Mouse (Mus musculus) neural tube, embryonic 15.5 days (tissue): ENCODE data around the gene Fscn3. TPM values are rescaled to one million over a fixed set of nuclear protein-coding genes. Genes with fewer than 3 reads are reported as not detected.

ENCODE experiments used
- ATAC-seq: fragments of 200-750 bp; cut with Nextera tagmentation; 2 replicates; pipeline ENCODE4 v1.8.0; 2017; ENCODE audit warnings: mild to moderate bottlenecking, moderate TSS enrichment, moderate library complexity; ENCODE audit not compliant: low FRiP score
- H3K27ac ChIP-seq: fragments of 300-500 bp; sonication (generic); replicated peaks from 2 replicates; pipeline ENCODE4 v1.5.1; 2015; ENCODE audit warnings: mild to moderate bottlenecking, inconsistent platforms
- H3K27me3 ChIP-seq: fragments of 300-500 bp; sonication (generic); replicated peaks from 2 replicates; pipeline ENCODE4 v1.6.1; 2015; ENCODE audit warnings: inconsistent platforms
- H3K36me3 ChIP-seq: fragments of 300-500 bp; sonication (generic); 2 replicates; pipeline ENCODE4 v1.6.1; 2015; ENCODE audit warnings: inconsistent platforms
- H3K4me1 ChIP-seq: fragments of 300-500 bp; sonication (generic); 2 replicates; pipeline ENCODE4 v1.6.1; 2015; ENCODE audit warnings: inconsistent platforms
- H3K4me2 ChIP-seq: fragments of 300-500 bp; sonication (generic); 2 replicates; pipeline ENCODE4 v1.6.1; 2015; ENCODE audit warnings: inconsistent platforms, mild to moderate bottlenecking, moderate library complexity
- H3K4me3 ChIP-seq: fragments of 300-500 bp; sonication (generic); replicated peaks from 2 replicates; pipeline ENCODE4 v1.5.1; 2015; ENCODE audit warnings: mild to moderate bottlenecking, inconsistent platforms
- H3K9ac ChIP-seq: fragments of 300-500 bp; sonication (generic); replicated peaks from 2 replicates; pipeline ENCODE4 v1.6.1; 2015; ENCODE audit warnings: mild to moderate bottlenecking, inconsistent platforms
- H3K9me3 ChIP-seq: fragments of 300-500 bp; sonication (generic); replicated peaks from 2 replicates; pipeline ENCODE4 v1.6.1; 2016; ENCODE audit warnings: inconsistent platforms
- WGBS: fragments of 180-500 bp; shearing (Covaris S2); methylation state at CpG from one replicate; pipeline ENCODE4 v1.1.7; 2015; ENCODE audit warnings: mixed read lengths; 5-methylcytosine and 5-hydroxymethylcytosine counted together
- polyA plus RNA-seq: library from polyadenylated mRNA; unstranded; fragments of >200 nt; fragmentation: Nextera tagmentation; extraction: Ambion mirVana; gene quantifications from 2 replicates; pipeline ENCODE4 v1.2.1, GENCODE M21; 2015

Fscn3 gene
- polyA plus RNA-seq, 1 experiment from 2014 or later, result not detected

GRCm38 (mm10) chr6:28429870-28430269 lies 2.3 kb downstream of the Fscn3 start:
- 87% methylated on average over 11 of the region's 11 CpGs for WGBS
- ATAC-seq, result no peak
- Histone ChIP-seq H3K4me2 (no peak overlapping the region), H3K9ac (no peak overlapping the region), H3K27ac (no peak overlapping the region), H3K27me3 (no peaks in the 10 kb centered on the region), H3K36me3 (peaks cover 14% of the 10 kb centered on the region), H3K4me3 (no peak overlapping the region), H3K9me3 (no peaks in the 10 kb centered on the region), H3K4me1 (peaks cover 13% of the 10 kb centered on the region)

DNA sequence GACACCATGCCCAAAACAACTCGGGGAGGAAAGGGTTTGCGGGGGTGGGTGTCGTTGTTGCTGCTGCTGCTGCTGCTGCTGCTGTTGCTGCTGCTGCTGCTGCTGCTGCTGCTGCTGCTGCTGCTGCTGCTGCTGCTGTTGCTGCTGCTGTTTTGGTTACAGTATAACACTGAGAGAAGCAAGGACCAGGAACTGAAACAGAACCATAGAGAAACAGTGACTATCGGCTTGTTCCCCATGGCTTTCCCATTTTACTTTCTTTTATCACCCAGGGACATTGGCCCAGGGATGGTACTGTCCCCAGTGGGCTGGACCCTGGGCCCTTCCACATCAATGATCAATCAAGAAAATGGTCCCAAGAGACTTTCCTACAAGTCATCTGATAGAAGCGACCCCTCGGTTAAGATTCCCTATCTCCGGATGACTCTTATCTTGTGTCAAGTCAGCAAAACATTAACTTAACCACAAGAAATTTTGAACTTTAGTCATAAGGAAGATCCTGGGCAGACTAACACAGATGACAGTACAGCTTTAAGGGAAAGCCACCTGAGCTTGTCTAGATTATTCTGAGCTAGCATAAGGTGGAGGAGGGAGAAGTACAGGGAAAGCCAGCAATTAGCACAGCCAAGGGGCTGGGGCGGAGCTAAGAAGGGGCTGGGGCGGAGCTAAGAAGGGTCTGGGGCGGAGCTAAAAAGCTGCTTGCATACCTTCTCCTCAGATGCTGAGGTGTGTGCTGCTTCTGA lies 3.4 kb downstream of the Fscn3 start:
- H3K27ac ChIP-seq, result no peak overlapping the region
- H3K9ac ChIP-seq, result no peak overlapping the region
- ATAC-seq, result no peak
- no peaks in the 10 kb centered on the region for H3K9me3 ChIP-seq
- H3K36me3 ChIP-seq, result peaks cover 9% of the 10 kb centered on the region
- WGBS, result 85% methylated on average over 10 of the region's 10 CpGs
- peaks cover 3% of the 10 kb centered on the region; the same call in 1 of the 2 replicates for H3K4me1 ChIP-seq
- no peak overlapping the region for H3K4me3 ChIP-seq
- no peak overlapping the region for H3K4me2 ChIP-seq
- no peaks in the 10 kb centered on the region for H3K27me3 ChIP-seq

DNA sequence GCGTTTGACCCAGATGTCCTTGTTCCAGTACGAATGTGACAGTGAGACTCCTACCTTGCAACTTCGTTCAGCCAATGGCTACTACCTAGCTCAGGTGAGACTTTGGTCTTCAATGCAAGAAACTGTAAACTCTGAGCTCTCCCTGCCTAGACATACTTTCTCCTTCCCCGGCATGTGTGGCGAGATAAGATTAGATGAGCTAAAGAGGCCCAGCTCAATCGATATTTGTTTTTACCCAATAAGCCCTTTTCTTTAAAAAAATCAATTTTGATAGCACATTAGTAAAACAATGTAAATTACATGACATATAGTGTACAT lies 3.9 kb downstream of the Fscn3 start:
- no peak for ATAC-seq
- H3K36me3 ChIP-seq, result peaks cover 4% of the 10 kb centered on the region
- no peaks in the 10 kb centered on the region for H3K27me3 ChIP-seq
- H3K4me2 ChIP-seq, result no peak overlapping the region
- H3K4me3 ChIP-seq, result no peak overlapping the region
- no peak overlapping the region for H3K9ac ChIP-seq
- 76% methylated on average over 6 of the region's 6 CpGs for WGBS
- H3K9me3 ChIP-seq, result no peaks in the 10 kb centered on the region
- H3K4me1 ChIP-seq, result no peaks in the 10 kb centered on the region
- no peak overlapping the region for H3K27ac ChIP-seq

GRCm38 (mm10) chr6:28447937-28448336 lies 20.3 kb downstream of the Fscn3 start:
- Histone ChIP-seq H3K36me3 (no peaks in the 10 kb centered on the region), H3K27me3 (peaks cover 28% of the 10 kb centered on the region), H3K9me3 (no peaks in the 10 kb centered on the region), H3K4me1 (peaks cover 6% of the 10 kb centered on the region; the same call in 1 of the 2 replicates), H3K9ac (no peak overlapping the region), H3K4me3 (no peak overlapping the region), H3K27ac (no peak overlapping the region), H3K4me2 (no peak overlapping the region)
- WGBS, result 59% methylated on average over 7 of the region's 7 CpGs
- no peak for ATAC-seq

DNA sequence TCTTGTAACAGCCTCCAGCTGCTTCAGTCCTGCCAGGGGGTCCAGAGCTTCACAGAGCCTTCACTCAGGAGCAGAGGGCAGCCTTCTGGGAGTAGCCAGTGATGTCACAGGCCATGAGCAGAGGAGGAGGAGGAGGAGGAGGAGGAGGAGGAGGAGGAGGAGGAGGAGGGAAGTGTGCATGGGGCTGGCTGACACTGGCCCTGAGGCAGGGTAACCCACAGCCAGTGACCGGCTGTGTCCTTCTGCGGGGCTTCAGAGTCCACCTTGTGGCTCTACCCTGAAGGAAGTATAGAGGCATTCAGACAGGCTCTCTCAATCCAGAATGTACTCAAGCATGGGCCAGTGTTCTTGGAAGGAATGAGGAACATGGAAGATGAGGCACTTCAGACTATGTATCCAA lies 21.7 kb downstream of the Fscn3 start, which contains the start of gene Pax4:
Gene Pax4 (minus strand): TSS at position 101 of the 400 bp plus-strand sequence.
- no peak within 1 kb of the TSS for H3K9ac ChIP-seq
- peaks cover 6% of the 10 kb centered on the region; the same call in 1 of the 2 replicates for H3K4me1 ChIP-seq
- H3K36me3 ChIP-seq, result no peaks in the 10 kb centered on the region
- no peak for ATAC-seq
- H3K4me3 ChIP-seq, result no peak within 1 kb of the TSS
- H3K4me2 ChIP-seq, result no peak within 1 kb of the TSS
- no peak within 1 kb of the TSS for H3K27ac ChIP-seq
- no peaks in the 10 kb centered on the region for H3K9me3 ChIP-seq
- WGBS, result 76% methylated on average over 2 of the region's 2 CpGs
- H3K27me3 ChIP-seq, result peaks cover 28% of the 10 kb centered on the region

DNA sequence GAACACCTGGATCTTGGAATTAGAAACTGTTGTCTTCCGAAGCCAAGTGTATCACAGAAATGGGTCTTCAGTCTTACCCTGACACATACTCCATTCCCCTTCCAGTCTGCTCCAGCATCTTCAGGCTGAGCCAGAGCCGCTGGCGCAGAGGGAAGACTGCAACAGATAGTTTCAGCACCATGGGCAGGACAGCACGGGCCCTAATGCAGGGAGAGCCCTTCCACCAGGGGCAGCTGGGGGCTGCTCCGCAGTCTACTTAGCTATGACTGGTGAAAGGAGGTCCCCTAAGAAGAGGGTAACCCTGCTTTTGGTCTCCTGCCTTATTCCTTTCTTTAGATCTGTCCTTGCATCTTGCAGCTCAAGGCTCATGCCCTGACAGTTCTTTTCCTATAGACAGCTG lies 22.9 kb downstream of the Fscn3 start:
- no peaks in the 10 kb centered on the region for H3K9me3 ChIP-seq
- H3K4me2 ChIP-seq, result no peak overlapping the region
- no peaks in the 10 kb centered on the region for H3K36me3 ChIP-seq
- no peak overlapping the region for H3K27ac ChIP-seq
- 15% methylated on average over 5 of the region's 5 CpGs for WGBS
- no peak overlapping the region for H3K9ac ChIP-seq
- no peak overlapping the region for H3K4me3 ChIP-seq
- H3K4me1 ChIP-seq, result peaks cover 6% of the 10 kb centered on the region; the same call in 1 of the 2 replicates
- peaks cover 28% of the 10 kb centered on the region for H3K27me3 ChIP-seq
- ATAC-seq, result no peak

DNA sequence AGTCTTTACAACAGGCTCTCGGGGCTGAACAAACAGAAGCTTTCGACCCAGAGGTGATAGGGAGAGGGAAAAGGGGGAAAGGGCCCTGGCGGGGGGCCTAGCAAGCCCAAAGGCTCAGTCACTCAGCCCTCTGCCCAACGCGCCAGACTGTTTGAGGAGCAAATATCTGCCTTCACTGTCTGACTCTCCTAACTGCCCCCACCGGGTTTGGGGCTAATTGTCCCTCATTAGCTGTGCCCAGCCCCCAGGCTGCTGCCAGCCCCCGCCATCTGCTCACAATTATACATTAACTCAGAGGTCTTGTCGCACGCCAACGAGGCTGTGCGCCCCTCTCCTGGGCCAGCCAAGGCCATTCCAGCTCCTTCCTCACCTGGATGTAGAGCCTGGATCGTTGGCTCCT lies 23.4 kb downstream of the Fscn3 start:
- Histone ChIP-seq H3K27me3 (peaks cover 28% of the 10 kb centered on the region), H3K9me3 (no peaks in the 10 kb centered on the region), H3K4me3 (no peak overlapping the region), H3K4me1 (peaks cover 6% of the 10 kb centered on the region; the same call in 1 of the 2 replicates), H3K9ac (no peak overlapping the region), H3K27ac (no peak overlapping the region), H3K36me3 (no peaks in the 10 kb centered on the region), H3K4me2 (peak overlapping the region; percentile 11; the same call in 1 of the 2 replicates)
- 0% methylated on average over 12 of the region's 12 CpGs for WGBS
- ATAC-seq, result no peak

GRCm38 (mm10) chr6:28459221-28459668 lies 31.7 kb downstream of the Fscn3 start:
- ATAC-seq, result no peak
- H3K36me3 ChIP-seq, result no peaks in the 10 kb centered on the region
- H3K4me1 ChIP-seq, result no peaks in the 10 kb centered on the region; the same call in 1 of the 2 replicates
- no peak overlapping the region for H3K9ac ChIP-seq
- H3K9me3 ChIP-seq, result no peaks in the 10 kb centered on the region
- no peak overlapping the region for H3K4me2 ChIP-seq
- H3K27ac ChIP-seq, result no peak overlapping the region
- no peaks in the 10 kb centered on the region for H3K27me3 ChIP-seq
- no peak overlapping the region for H3K4me3 ChIP-seq

DNA sequence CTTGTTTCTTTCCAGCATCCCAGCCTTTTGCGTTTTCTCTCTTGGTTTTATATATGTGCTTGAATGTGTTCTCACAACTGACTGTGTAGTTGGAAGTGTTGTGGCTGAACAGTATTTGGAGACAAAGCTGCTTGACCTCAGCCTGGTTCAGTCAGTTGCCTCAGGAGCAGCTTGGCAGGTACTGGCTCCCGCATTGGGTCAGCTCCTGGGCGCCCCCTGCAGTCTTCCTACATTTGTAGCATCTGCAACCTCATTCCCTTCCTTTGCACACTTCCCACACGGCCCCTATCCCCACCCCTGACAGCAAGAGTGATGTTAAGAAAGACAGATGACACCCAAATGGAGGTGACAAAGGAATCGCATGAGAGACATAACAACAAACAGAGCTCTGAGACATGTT lies 32.9 kb downstream of the Fscn3 start:
- no peak overlapping the region for H3K27ac ChIP-seq
- no peaks in the 10 kb centered on the region for H3K9me3 ChIP-seq
- no peaks in the 10 kb centered on the region for H3K27me3 ChIP-seq
- H3K4me2 ChIP-seq, result no peak overlapping the region
- peaks cover 5% of the 10 kb centered on the region; the same call in 1 of the 2 replicates for H3K4me1 ChIP-seq
- no peaks in the 10 kb centered on the region for H3K36me3 ChIP-seq
- no peak overlapping the region for H3K9ac ChIP-seq
- no peak overlapping the region for H3K4me3 ChIP-seq
- ATAC-seq, result no peak
- WGBS, result 8% methylated on average over 5 of the region's 5 CpGs

- Histone ChIP-seq H3K4me1 (peaks cover 5% of the 10 kb centered on the region; the same call in 1 of the 2 replicates), H3K27me3 (no peaks in the 10 kb centered on the region), H3K36me3 (no peaks in the 10 kb centered on the region), H3K27ac (no peak overlapping the region), H3K9ac (no peak overlapping the region), H3K4me3 (no peak overlapping the region), H3K4me2 (no peak overlapping the region), H3K9me3 (no peaks in the 10 kb centered on the region)
- 7% methylated on average over 6 of the region's 6 CpGs for WGBS
- ATAC-seq, result no peak
Measured at GRCm38 (mm10) chr6:28464630-28465029, 37.0 kb downstream of the Fscn3 start.

GRCm38 (mm10) chr6:28470017-28470602 lies 42.5 kb downstream of the Fscn3 start:
- H3K4me3 ChIP-seq, result no peak overlapping the region
- no peaks in the 10 kb centered on the region for H3K27me3 ChIP-seq
- H3K9ac ChIP-seq, result no peak overlapping the region
- 80% methylated on average over 4 of the region's 4 CpGs for WGBS
- H3K27ac ChIP-seq, result no peak overlapping the region
- no peak for ATAC-seq
- no peaks in the 10 kb centered on the region for H3K9me3 ChIP-seq
- H3K4me2 ChIP-seq, result no peak overlapping the region
- H3K4me1 ChIP-seq, result no peaks in the 10 kb centered on the region
- no peaks in the 10 kb centered on the region for H3K36me3 ChIP-seq

DNA sequence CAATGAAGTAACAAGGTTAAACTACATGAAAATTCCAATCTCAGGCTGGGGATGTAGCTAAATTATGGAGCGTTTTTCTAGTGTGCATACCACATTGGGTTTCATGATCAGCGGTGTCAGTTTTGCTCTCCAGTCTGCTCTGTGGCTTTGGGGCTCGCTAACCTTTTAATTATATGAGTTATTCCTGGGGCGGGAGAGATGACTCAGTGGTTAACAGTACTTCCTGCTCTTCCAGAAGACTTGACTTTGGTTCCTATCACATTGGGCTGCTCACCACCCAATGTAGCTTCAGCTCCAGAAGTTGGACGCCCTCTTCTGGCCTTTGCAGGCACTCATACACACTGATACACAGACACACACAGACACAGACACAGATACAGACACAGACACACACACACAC lies 43.0 kb downstream of the Fscn3 start:
- Histone ChIP-seq H3K36me3 (no peaks in the 10 kb centered on the region), H3K27ac (no peak overlapping the region), H3K4me2 (no peak overlapping the region), H3K4me1 (no peaks in the 10 kb centered on the region), H3K4me3 (no peak overlapping the region), H3K9me3 (no peaks in the 10 kb centered on the region), H3K9ac (no peak overlapping the region), H3K27me3 (no peaks in the 10 kb centered on the region)
- 85% methylated on average over 5 of the region's 5 CpGs for WGBS
- no peak for ATAC-seq
